Mouse (Mus musculus): ENCODE results near the gene Fbxw13.

GRCm38 (mm10) chr9:109199353-109199752 is 3.6 kb upstream of the Fbxw13 start:
- no peak for TF ChIP-seq POLR2A (IDR thresholded peaks at IDR 0.05; ENCODE audit: borderline replicate concordance, low read depth, low read length)
- no peak for TF ChIP-seq CTCF (IDR thresholded peaks at IDR 0.05; ENCODE audit: low read depth, low read length)
